Mouse (Mus musculus) forebrain, embryonic 14.5 days (tissue): ENCODE measurements around the gene Tpst2. TPM values are rescaled to one million over a fixed set of nuclear protein-coding genes. Genes with fewer than 3 reads are reported as not detected.
A peak's percentile ranks its signal among the peaks of the same experiment; 100 is the strongest.

ENCODE experiments used
- ATAC-seq: fragments of 200-750 bp; cut with Nextera tagmentation; 2 replicates; pipeline ENCODE4 v1.8.0; 2017; ENCODE audit warnings: mild to moderate bottlenecking, moderate library complexity
- DNase-seq: peaks from one replicate; pipeline ENCODE4 v3.0.0-alpha.2; 2015; ENCODE audit warnings: low spot score
- H3K27ac ChIP-seq: fragments of 300-500 bp; sonication (generic); 2 replicates; pipeline ENCODE4 v1.5.1; 2014; ENCODE audit warnings: low read depth, mild to moderate bottlenecking, control low read depth, low read length, moderate library complexity
- H3K27me3 ChIP-seq: fragments of 300-500 bp; sonication (generic); replicated peaks from 2 replicates; pipeline ENCODE4 v1.6.1; 2014; ENCODE audit warnings: low read length, control low read depth, mixed read lengths; ENCODE audit not compliant: control insufficient read depth, insufficient read depth
- H3K36me3 ChIP-seq: fragments of 300-500 bp; sonication (generic); 2 replicates; pipeline ENCODE4 v1.6.1; 2014; ENCODE audit warnings: low read length, control low read depth; ENCODE audit not compliant: control insufficient read depth, insufficient read depth
- H3K4me1 ChIP-seq: fragments of 300-500 bp; sonication (generic); 2 replicates; pipeline ENCODE4 v1.6.1; 2014; ENCODE audit warnings: antibody characterized with exemption, low read length, control low read depth; ENCODE audit not compliant: control insufficient read depth, insufficient read depth
- H3K4me2 ChIP-seq: fragments of 300-500 bp; sonication (generic); 2 replicates; pipeline ENCODE4 v1.6.1; 2014; ENCODE audit warnings: mild to moderate bottlenecking, control low read depth, low read length
- H3K4me3 ChIP-seq: fragments of 300-500 bp; sonication (generic); 2 replicates; pipeline ENCODE4 v1.5.1; 2014; ENCODE audit warnings: low read depth, low read length, control low read depth
- H3K9ac ChIP-seq: fragments of 300-500 bp; sonication (generic); 2 replicates; pipeline ENCODE4 v1.6.1; 2014; ENCODE audit warnings: mild to moderate bottlenecking, low read length, control low read depth, moderate library complexity
- H3K9me3 ChIP-seq: fragments of 300-500 bp; sonication (generic); replicated peaks from 2 replicates; pipeline ENCODE4 v1.6.1; 2016; ENCODE audit warnings: low read length, control low read depth, mixed read lengths; ENCODE audit not compliant: control insufficient read depth
- WGBS: fragments of 180-500 bp; shearing (Covaris S2); extraction: QIAGEN DNeasy Blood & Tissue Kit; methylation state at CpG from one replicate; pipeline ENCODE4 v1.1.7; 2014; 5-methylcytosine and 5-hydroxymethylcytosine counted together
- polyA plus RNA-seq: library from polyadenylated mRNA; unstranded; fragments of >200 nt; fragmentation: Nextera tagmentation; extraction: Ambion mirVana; gene quantifications from 2 replicates; pipeline ENCODE4 v1.2.1, GENCODE M21; 2014

The Tpst2 gene
- 29.5 and 30.6 TPM in 2 replicates for polyA plus RNA-seq

DNA sequence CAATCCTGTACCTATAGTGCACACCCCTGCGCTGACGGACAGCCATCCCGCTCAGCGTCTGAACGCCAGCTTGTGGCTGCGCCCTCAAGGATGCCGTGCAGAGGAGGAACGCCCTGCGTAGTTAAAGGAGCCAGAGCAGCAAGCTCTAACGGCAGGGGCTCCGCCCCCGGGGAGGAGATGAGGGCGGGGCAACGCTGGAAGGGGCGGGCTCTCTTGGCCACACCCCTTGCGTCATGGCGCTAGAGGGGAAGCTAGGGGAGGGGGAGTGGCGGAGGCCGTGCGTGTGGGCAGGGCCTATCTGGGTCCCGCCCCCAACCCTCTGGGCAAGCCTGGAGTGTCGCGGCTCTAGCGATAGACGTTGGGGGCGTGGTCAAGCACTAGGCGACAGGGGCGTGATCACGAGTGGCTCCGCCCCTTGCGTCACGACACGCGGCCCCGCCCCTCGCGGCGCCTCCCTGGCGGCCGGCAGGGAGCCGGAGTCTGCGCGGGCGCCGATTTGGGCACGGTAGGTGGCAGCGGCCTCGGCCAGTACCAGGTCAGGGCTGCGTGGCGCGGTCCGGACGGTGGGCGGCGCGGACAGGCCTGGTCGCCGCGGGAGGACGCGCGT lies at the start of gene Tpst2:
Gene Tpst2 (plus strand): TSS at position 425 of the 607 bp plus-strand sequence.
- under 1% methylated on average over 50 of the region's 62 CpGs for WGBS
- no peaks in the 10 kb centered on the region for H3K36me3 ChIP-seq
- peak within 1 kb of the TSS; percentile 75 for H3K9ac ChIP-seq
- peak within 1 kb of the TSS; percentile 89 for H3K4me2 ChIP-seq
- peak within 1 kb of the TSS; percentile 75; the same call in 1 of the 2 replicates for H3K27ac ChIP-seq
- DNase-seq (peak; percentile 99), ATAC-seq (peak; percentile 95)
- H3K4me1 ChIP-seq, result peaks cover 10% of the 10 kb centered on the region
- H3K27me3 ChIP-seq, result no peaks in the 10 kb centered on the region
- H3K4me3 ChIP-seq, result peak within 1 kb of the TSS; percentile 66
- H3K9me3 ChIP-seq, result no peaks in the 10 kb centered on the region

DNA sequence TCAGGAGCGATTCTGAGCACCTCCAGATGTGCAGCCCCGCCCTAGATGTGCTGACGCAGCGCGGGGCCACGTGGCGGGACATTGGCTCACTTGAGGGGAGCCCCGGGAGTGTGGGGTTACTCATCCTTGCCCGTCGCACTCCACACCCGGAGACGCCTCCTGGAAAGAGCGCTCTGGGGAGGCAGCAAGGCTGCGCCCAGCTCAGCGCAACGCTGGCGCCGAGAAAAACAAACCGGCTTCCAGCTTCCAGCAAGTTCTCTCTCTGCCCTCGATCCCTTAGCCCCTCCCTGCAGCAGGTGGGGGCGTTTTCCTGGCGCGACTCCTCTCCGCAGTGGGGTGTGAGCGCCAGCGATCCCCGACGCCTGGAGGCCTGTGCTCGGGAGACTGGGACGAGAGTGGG lies 49.1 kb upstream of the Tpst2 start:
- peaks cover 28% of the 10 kb centered on the region for H3K4me1 ChIP-seq
- peak overlapping the region; percentile 71 for H3K4me3 ChIP-seq
- H3K9ac ChIP-seq, result peak overlapping the region; percentile 95
- H3K4me2 ChIP-seq, result peak overlapping the region; percentile 94
- H3K9me3 ChIP-seq, result no peaks in the 10 kb centered on the region
- WGBS, result under 1% methylated on average over 29 of the region's 30 CpGs
- H3K27ac ChIP-seq, result peak overlapping the region; percentile 97
- peaks cover 29% of the 10 kb centered on the region for H3K36me3 ChIP-seq
- DNase-seq (peak; percentile 62), ATAC-seq (peak; percentile 19)
- no peaks in the 10 kb centered on the region for H3K27me3 ChIP-seq

DNA sequence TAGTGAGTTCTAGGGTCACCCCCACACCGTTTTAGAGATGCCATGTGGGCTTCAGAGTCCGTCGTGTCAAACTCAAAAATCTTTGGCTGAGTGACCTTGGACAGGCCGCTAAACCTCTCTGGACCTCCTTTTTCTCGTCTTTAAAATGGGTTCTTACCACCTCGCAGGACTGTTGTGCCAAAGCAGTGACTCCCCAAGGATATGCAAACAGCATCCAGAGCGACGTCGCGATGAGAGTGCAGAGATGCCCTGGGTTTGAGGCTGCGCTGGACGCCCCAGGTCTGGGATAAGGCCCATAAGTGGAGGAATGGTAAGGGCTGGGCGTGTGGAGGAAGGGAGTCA lies 48.6 kb upstream of the Tpst2 start:
- H3K4me1 ChIP-seq, result peaks cover 28% of the 10 kb centered on the region
- H3K4me2 ChIP-seq, result peak overlapping the region; percentile 94
- H3K36me3 ChIP-seq, result peaks cover 24% of the 10 kb centered on the region
- peak overlapping the region; percentile 95 for H3K9ac ChIP-seq
- H3K27me3 ChIP-seq, result no peaks in the 10 kb centered on the region
- H3K9me3 ChIP-seq, result no peaks in the 10 kb centered on the region
- H3K27ac ChIP-seq, result peak overlapping the region; percentile 97
- DNase-seq (peak; percentile 47), ATAC-seq (no peak; the same call in 1 of the 2 replicates)
- WGBS, result 2% methylated on average over 13 of the region's 13 CpGs
- peak overlapping the region; percentile 71 for H3K4me3 ChIP-seq

DNA sequence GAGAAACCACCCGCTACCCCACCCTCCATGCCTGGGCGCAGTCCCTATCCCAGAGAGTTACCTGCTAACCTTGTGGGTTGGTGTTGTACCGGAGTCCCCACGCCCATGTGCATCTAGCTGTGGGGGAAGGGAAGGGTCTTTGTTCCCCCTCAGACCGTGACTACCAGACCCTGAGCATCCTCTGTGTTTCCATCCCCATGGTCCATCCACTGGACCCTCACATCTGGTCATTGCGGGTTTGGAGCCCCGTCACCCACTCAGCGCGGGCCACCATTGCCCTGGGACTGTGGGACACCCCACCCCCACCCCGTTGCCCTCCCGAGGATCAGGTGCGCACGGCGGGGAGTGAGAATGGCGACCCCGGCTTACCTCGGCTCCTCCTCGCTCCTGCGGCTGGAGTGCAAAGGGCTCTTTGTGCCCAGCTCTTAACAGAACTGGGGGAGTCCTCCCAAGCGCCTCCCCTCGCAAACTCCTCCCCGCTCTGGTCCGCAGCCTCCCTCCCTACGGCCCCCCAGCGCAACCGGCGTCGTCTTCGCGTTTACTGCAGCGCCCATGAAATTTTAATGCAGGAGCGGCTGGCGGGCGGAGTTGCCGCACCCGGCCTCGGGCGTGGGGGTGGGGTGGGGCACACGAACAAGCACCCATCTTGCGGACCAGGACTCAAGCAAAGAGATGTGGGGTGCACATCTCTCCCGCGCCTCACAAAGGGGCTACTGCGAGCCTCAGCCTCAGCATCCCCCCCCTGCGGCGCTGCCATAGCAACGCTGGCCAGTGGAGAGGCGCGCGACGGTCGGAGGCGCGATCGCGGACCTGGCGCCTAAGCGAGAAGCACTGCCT lies 48.0 kb upstream of the Tpst2 start:
- H3K9ac ChIP-seq, result peak overlapping the region; percentile 95

DNA sequence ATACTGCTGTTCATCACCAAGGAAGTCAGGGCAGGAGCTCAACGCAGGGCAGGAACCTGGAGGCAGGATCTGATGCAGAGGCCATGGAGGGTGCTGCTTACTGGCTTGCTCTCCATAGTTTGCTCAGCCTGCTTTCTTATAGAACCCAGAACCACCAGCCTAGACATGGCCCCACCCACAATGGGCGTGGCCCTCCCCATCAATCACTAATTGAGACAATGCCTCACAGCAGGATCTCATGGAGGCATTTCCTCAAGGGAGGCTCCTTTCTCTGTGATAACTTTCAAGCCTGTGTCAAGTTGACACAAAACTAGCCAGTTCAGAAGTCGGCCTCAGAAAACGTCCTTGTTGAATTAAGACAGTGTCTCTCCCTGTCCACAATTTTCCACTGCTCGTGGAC lies 40.7 kb upstream of the Tpst2 start:
- DNase-seq (no peak), ATAC-seq (no peak)
- no peaks in the 10 kb centered on the region for H3K27me3 ChIP-seq
- no peak overlapping the region for H3K4me2 ChIP-seq
- peaks cover 19% of the 10 kb centered on the region for H3K4me1 ChIP-seq
- H3K9me3 ChIP-seq, result no peaks in the 10 kb centered on the region
- H3K4me3 ChIP-seq, result no peak overlapping the region
- 59% methylated on average over 5 of the region's 5 CpGs for WGBS
- H3K36me3 ChIP-seq, result no peaks in the 10 kb centered on the region
- H3K9ac ChIP-seq, result no peak overlapping the region
- H3K27ac ChIP-seq, result no peak overlapping the region

More for the DNA sequence above, 48.0 kb upstream of the Tpst2 start:
- DNase-seq (peak; percentile 87), ATAC-seq (peak; percentile 81)
- Histone ChIP-seq H3K27ac (peak overlapping the region; percentile 97), H3K9me3 (no peaks in the 10 kb centered on the region), H3K4me1 (peaks cover 28% of the 10 kb centered on the region), H3K36me3 (peaks cover 18% of the 10 kb centered on the region), H3K27me3 (no peaks in the 10 kb centered on the region), H3K4me2 (peak overlapping the region; percentile 94), H3K4me3 (peak overlapping the region; percentile 71)
- under 1% methylated on average over 57 of the region's 57 CpGs for WGBS

DNA sequence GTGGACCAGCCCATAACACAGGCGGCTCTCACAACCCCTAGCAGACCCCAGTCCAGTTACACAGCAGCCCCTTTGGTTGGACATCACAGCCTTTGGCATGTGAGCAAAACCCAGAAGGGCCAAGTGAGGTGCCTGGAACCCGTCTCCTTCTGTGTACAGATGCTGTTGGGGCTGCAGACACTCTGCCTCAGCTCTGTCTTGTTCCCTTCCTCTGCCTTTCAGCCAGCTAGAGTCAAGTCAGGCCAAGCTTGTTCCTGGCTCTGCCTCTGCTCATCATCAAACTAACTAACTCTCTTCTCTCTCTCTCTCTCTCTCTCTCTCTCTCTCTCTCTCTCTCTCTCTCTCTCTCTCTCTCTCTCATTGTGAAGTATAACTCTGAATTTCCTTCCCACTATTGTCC lies 39.9 kb upstream of the Tpst2 start:
- no peaks in the 10 kb centered on the region for H3K9me3 ChIP-seq
- no peaks in the 10 kb centered on the region for H3K36me3 ChIP-seq
- no peaks in the 10 kb centered on the region for H3K27me3 ChIP-seq
- ATAC-seq (no peak), DNase-seq (no peak)
- peak overlapping the region; percentile 63; the same call in 1 of the 2 replicates for H3K9ac ChIP-seq
- H3K4me3 ChIP-seq, result no peak overlapping the region
- H3K4me1 ChIP-seq, result peaks cover 19% of the 10 kb centered on the region
- 63% methylated on average over 2 of the region's 2 CpGs for WGBS
- H3K27ac ChIP-seq, result peak overlapping the region; percentile 87
- peak overlapping the region; percentile 21; the same call in 1 of the 2 replicates for H3K4me2 ChIP-seq

DNA sequence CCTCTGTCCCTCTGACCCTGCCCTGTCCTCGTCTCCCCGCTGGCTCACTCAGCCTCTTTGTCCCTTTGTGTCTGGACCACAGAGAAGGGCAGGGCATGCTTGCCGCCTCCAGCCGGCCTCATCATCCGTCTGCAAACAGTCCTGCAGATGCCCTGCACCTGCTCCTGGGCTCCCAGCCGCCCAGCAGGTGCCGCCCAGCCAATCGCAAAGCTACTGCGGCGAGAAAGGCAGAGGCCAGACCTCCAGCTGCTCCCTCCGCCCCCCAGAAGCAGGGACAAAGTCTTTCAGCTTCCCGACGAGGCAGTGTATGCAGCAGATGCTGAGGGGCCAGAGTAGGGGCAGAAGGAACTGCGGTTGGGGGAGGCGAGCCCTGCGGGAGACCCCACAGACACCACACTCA lies 39.1 kb upstream of the Tpst2 start:
- DNase-seq, result peak; percentile 82
- Histone ChIP-seq H3K27me3 (no peaks in the 10 kb centered on the region), H3K9me3 (no peaks in the 10 kb centered on the region), H3K9ac (peak overlapping the region; percentile 63), H3K4me1 (peaks cover 19% of the 10 kb centered on the region), H3K36me3 (no peaks in the 10 kb centered on the region), H3K27ac (peak overlapping the region; percentile 87), H3K4me3 (no peak overlapping the region), H3K4me2 (peak overlapping the region; percentile 21)
- WGBS, result under 1% methylated on average over 16 of the region's 16 CpGs
- ATAC-seq, result peak; percentile 76

DNA sequence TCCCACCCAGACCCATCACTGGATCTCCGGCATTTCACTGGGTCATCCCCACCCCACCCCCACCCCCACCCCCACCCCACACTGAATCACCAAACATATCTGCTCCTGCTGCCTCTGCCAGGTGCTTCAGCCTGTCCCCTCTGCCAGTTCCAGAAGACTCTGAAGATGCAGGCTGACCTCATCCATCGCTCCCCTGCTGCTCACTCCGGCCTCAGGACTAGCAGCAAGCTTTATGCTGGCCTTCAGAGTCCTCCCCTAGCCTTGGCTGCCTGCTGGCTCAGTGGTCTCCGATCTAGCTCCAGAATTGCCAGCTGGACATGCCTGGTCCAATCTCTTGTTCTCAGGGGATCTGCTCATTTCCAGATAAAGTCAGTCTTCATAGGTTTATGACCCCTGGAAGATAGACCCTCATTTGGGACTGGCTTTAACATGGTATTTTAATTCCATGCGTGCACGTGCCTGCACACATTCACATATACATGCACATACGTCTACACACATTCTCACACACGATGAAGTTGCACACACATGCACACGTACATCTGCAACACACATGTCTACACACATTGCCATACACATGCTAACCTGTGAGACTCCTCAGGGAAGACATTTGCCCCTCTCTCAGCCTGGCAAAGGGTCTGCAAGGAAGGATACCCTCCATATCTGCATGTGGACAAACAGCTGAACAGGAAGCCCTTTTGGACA lies 38.5 kb upstream of the Tpst2 start:
- WGBS, result 45% methylated on average over 8 of the region's 9 CpGs

More for the DNA sequence above, 38.5 kb upstream of the Tpst2 start:
- peak; percentile 37 for DNase-seq
- no peaks in the 10 kb centered on the region for H3K36me3 ChIP-seq
- H3K27ac ChIP-seq, result peak overlapping the region; percentile 87
- H3K9me3 ChIP-seq, result no peaks in the 10 kb centered on the region
- H3K4me1 ChIP-seq, result peaks cover 19% of the 10 kb centered on the region
- H3K4me2 ChIP-seq, result peak overlapping the region; percentile 21; the same call in 1 of the 2 replicates
- H3K4me3 ChIP-seq, result no peak overlapping the region
- H3K9ac ChIP-seq, result peak overlapping the region; percentile 63
- no peaks in the 10 kb centered on the region for H3K27me3 ChIP-seq
- peak; percentile 18; the same call in 1 of the 2 replicates for ATAC-seq
